Mouse (Mus musculus) embryonic fibroblast, embryonic 13.5 days (primary cell): ENCODE data around the gene Slu7. TPM values are rescaled to one million over a fixed set of nuclear protein-coding genes. Genes with fewer than 3 reads are reported as not detected.

Experiments used
- H3K27ac ChIP-seq: 2 replicates; pipeline ENCODE4 v1.5.1; 2012; ENCODE audit warnings: low read length, control low read depth, inconsistent platforms; ENCODE audit not compliant: insufficient read depth
- H3K4me1 ChIP-seq: 2 replicates; pipeline ENCODE4 v1.6.1; 2011; ENCODE audit warnings: low read length; ENCODE audit not compliant: control insufficient read depth, insufficient read depth
- H3K4me3 ChIP-seq: 2 replicates; pipeline ENCODE4 v1.5.1; 2011; ENCODE audit warnings: mild to moderate bottlenecking, control low read depth, low read length; ENCODE audit not compliant: insufficient read depth
- CTCF ChIP-seq: IDR thresholded peaks from 2 replicates; pipeline ENCODE4 v1.5.1; 2011; ENCODE audit warnings: mild to moderate bottlenecking, control low read depth, low read length, moderate library complexity, borderline replicate concordance; ENCODE audit not compliant: insufficient read depth
- POLR2A ChIP-seq: IDR thresholded peaks from 2 replicates; pipeline ENCODE4 v1.6.1; 2011; ENCODE audit warnings: low read depth, mild to moderate bottlenecking, control low read depth, low read length, moderate library complexity
- polyA plus RNA-seq: library from polyadenylated mRNA; stranded (reverse); fragments of >200 nt; gene quantifications from 2 replicates; pipeline ENCODE4 v1.2.4, GENCODE M21; 2011; ENCODE audit warnings: low read depth; ENCODE audit not compliant: missing spikeins, insufficient read length

The Slu7 gene
- 34.7 and 42.0 TPM in 2 replicates for polyA plus RNA-seq

DNA sequence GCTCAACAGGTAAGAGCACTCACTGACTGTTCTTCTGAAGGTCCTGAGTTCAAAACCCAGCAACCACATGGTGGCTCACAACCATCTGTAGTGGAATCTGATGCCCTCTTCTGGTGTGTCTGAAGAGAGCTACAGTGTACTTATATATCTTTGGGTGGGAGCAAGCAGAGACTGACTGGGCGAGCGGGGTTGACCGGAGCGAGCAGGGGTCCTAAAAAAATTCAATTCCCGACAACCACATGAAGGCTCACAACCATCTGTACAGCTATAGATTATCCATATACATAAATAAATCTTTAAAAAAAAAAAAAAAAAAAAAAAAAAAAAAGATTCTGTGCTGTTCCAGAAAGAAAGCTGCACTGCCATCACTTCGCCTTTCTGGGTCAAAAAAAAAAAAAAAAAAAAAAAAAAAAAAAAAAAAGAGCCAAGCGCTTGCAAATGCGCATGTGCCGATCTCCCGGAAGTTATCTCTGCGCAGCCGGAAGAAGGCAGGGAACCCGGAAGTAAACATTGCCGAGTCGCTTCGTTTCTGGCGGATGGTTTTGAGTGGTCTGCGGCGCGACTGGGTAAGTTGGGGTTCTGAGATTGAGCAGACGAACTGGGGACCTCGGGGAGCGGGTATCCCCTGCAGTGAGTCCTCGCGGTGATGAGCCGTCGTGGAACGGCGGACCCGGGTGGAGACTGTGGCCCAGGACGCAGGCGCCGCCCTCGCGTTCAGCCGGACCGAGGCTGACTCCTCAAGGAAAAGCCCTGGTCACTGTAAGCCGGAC is at the start of gene Slu7:
Gene Slu7, plus strand, starts transcription at position 491 of the 770 bp plus-strand sequence.
- H3K4me1 ChIP-seq, result 0 out of 2 replicates have a peak, but pooled peaks cover 5% of the 10 kb centered on the region
- peak within 1 kb of the TSS; percentile 72 for H3K4me3 ChIP-seq
- H3K27ac ChIP-seq, result no peak within 1 kb of the TSS
- no peak for TF ChIP-seq CTCF
- TF ChIP-seq POLR2A, result peak; percentile 58; the same call in 1 of the 2 replicates

- H3K27ac ChIP-seq, result peak overlapping the region; percentile 60
- TF ChIP-seq CTCF, result no peak
- TF ChIP-seq POLR2A, result peak; percentile 69
- no peaks in the 10 kb centered on the region for H3K4me1 ChIP-seq
- H3K4me3 ChIP-seq, result peak overlapping the region; percentile 13; the same call in 1 of the 2 replicates
Measured at GRCm38 (mm10) chr11:43385055-43385649, 48.4 kb upstream of the Slu7 start.

DNA sequence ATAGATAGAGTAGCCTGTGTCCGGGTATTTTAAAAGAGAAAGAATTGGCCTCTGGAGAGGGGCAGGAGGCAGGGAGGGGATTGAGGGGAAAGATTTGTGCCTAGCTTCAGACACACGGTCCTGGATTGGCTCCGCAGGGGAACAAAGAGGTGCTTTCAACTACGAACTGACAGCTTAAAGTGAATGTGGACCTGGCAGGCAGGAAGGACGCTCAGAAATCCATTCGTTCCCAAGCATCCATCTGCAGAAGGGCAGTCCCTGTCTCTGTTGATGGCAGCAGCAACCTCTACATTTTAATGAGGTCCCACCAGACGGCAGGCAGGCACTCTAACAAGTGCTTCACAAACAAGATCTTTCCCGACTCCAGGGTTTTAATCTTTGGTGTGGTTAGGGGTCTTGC is 47.8 kb upstream of the Slu7 start:
- H3K4me1 ChIP-seq, result no peaks in the 10 kb centered on the region
- TF ChIP-seq POLR2A, result no peak
- no peak for TF ChIP-seq CTCF
- H3K27ac ChIP-seq, result no peak overlapping the region
- H3K4me3 ChIP-seq, result peak overlapping the region; percentile 4; the same call in 1 of the 2 replicates

- Histone ChIP-seq H3K27ac (no peak overlapping the region), H3K4me1 (no peaks in the 10 kb centered on the region), H3K4me3 (no peak overlapping the region)
- no peak for TF ChIP-seq CTCF
- TF ChIP-seq POLR2A, result no peak
Measured at GRCm38 (mm10) chr11:43387004-43387880, 46.3 kb upstream of the Slu7 start.

DNA sequence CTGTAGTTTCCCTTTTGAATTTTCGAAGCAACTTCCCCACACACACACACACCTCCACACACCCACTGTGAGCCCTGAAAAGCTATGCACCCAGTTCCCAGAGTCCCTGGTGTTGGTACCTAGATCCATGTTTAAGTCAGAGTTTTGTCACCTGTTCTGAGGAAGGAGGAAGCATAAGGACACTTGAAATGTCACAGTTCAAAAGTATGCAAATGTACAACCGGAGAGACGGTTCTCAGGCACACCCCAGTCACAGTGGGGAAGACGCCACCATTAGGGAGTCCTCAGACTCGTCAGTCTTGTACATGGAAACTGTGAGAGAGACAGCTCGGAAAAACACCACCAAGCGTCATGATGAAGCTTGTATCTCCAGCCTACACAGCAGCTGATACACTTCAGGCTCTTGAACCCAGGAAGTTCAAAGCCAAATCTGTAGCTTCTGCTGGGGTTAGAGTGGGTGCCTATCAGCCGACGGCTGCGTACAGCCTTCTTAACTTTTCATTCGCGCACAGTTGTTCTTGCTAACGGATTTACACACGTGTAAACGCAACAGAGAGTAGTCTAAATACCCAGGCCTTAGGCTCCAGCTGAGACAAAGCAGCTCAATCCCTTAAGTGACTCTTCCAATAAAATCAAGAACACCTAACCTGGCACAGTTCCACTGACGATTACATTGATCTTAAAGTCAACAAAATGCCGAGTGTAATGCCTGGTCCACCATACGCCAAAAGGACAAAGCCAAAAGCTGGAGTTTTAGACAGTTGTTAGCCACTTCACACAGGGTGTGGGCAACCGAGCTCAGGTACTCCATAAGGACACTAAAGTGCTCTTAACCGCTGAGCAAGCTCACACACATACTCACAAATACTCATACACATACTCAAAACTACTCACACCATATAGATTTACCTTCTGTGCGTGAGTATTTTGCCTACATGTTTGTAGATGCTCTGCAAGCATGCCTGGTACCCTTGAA is 45.1 kb upstream of the Slu7 start:
- H3K27ac ChIP-seq, result no peak overlapping the region
- H3K4me3 ChIP-seq, result no peak overlapping the region
- TF ChIP-seq CTCF (no peak), POLR2A (no peak)
- no peaks in the 10 kb centered on the region for H3K4me1 ChIP-seq

GRCm38 (mm10) chr11:43389118-43389517 is 44.4 kb upstream of the Slu7 start:
- no peaks in the 10 kb centered on the region for H3K4me1 ChIP-seq
- H3K4me3 ChIP-seq, result no peak overlapping the region
- TF ChIP-seq POLR2A (no peak), CTCF (no peak)
- H3K27ac ChIP-seq, result no peak overlapping the region

DNA sequence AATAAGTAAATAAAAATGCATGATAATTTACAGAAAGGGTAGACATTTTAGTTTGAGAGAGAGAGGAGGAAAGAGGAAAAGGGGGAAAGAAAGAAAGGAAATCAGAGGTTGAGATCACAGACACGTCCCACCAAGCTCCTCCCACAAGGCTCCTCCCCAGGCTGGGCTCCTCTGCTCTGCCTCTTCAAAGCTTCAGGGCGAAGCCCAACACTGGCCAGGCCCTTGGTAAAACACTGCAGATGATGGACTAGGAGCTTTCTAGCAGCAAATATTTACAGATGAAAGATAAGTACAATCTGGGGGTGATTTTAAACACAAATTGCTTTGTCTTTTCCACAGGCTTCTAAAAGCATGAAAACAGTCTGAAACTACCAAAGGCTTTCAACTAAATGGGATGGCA is 40.8 kb upstream of the Slu7 start:
- no peak for TF ChIP-seq POLR2A
- Histone ChIP-seq H3K27ac (no peak overlapping the region), H3K4me1 (no peaks in the 10 kb centered on the region), H3K4me3 (no peak overlapping the region)

DNA sequence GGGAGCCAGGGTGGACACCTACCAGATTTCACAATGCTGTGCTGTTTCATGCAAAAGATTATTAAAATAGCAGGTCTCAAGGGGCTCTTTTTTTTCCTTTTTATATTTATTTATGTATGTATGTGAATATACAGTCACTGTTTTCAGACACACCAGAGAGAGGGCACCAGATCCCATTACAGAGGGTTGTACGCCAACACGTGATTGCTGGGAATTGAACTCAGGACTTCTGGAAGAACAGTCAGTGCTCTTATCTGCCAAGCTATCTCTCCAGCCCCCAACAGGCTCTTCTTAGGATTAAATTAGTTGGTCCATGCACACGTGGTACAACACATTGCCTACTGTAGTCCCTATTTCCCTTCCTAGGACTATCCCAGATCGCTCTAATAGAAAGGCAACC is 40.2 kb upstream of the Slu7 start:
- TF ChIP-seq CTCF, result no peak
- Histone ChIP-seq H3K4me3 (no peak overlapping the region), H3K27ac (no peak overlapping the region), H3K4me1 (no peaks in the 10 kb centered on the region)
